Mouse (Mus musculus) adrenal gland, postnatal 4 days (tissue): ENCODE measurements around the gene Nop53. TPM values are rescaled to one million over a fixed set of nuclear protein-coding genes. Genes with fewer than 3 reads are reported as not detected.
A peak's percentile ranks its signal among the peaks of the same experiment; 100 is the strongest.
"Not testable (repeated sequence)": the region's sequence is repeated elsewhere in the genome, so short reads cannot be mapped to it uniquely, and the experiment has no call there.

Experiments
- DNase-seq, 2 experiments: peaks; one replicate each; pipeline ENCODE4 v3.0.0; 2021 to 2022; ENCODE audit warnings: low spot score in 2 of 2, mixed read lengths in 2 of 2
- total RNA-seq, 2 experiments: library from RNA; stranded (reverse); gene quantifications; 2 replicates each; pipeline ENCODE4 v1.2.3; 2021

Nop53 gene
- total RNA-seq, 2 experiments from 2014 or later, result 238 to 243 TPM

DNA sequence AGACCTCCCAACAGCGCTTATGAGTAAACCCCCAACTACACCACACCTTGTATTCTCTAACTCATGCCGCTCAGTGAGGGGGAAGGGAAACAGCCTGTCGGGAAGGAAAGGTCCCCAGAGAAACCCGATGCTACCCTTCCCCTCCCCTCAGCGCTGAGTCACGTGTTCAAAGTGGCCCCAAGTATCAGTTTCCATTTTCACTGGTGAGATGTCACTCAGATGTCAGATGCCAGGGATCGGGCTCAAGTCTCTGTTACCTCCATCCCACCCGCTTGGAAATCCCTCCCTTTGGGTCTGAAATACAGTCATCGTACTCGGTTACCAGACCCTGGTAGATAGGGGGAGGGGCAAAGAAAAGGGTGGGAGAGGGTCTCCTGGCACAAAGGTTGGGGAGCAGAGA, 24.1 kb downstream of the Nop53 start:
- DNase-seq, result no peak

- DNase-seq, result no peak
Observed at GRCm38 (mm10) chr7:15920645-15921190, 25.2 kb downstream of the Nop53 start.

GRCm38 (mm10) chr7:15919947-15920346, 25.9 kb downstream of the Nop53 start:
- no peak for DNase-seq

GRCm38 (mm10) chr7:15918371-15918770, 27.5 kb downstream of the Nop53 start:
- no peak for DNase-seq

DNA sequence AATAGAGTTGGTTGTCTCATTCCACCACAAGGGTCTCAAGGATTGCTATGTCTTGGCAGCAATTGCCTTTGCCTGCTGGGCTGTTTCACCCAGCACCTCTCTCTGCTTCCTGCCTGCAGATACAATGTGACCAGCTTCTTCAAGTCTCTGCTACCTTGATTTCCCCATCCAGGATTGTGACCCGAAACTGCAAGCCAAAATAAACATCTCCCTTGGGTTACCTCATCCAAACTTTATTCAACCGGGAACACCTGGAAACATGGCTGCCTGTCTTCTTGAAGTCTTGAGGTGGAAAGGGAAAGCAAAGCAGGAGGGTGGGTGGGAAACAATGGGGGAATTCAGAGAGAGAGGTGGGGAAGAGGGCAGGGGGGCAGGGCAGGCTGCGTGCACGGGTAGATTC, 28.9 kb downstream of the Nop53 start:
- no peak for DNase-seq

GRCm38 (mm10) chr7:15916134-15916723, 29.6 kb downstream of the Nop53 start:
- no peak for DNase-seq

GRCm38 (mm10) chr7:15915695-15916094, 30.2 kb downstream of the Nop53 start:
- not testable (repeated sequence) for DNase-seq

GRCm38 (mm10) chr7:15914751-15915150, 31.1 kb downstream of the Nop53 start:
- DNase-seq, result no peak

DNA sequence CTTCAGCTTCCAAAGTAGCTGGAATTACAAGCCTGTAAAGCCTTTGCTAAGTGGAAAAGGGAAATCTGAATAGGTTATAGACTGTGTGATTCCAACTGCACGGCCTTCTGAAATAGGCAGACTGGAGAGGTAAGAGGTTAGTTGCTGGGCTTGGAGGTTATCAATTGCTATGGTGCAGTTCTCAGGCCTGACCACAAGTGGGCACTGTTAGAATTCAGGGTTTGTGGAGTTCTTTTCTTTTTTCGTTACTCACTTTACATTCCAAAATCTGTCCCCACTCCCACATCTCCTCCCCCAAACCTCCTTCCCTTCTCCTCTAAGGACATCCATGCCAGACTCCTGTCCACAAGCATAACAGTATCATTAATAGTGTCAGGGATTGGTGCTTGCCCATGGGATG, 31.6 kb downstream of the Nop53 start:
- DNase-seq, result no peak

DNA sequence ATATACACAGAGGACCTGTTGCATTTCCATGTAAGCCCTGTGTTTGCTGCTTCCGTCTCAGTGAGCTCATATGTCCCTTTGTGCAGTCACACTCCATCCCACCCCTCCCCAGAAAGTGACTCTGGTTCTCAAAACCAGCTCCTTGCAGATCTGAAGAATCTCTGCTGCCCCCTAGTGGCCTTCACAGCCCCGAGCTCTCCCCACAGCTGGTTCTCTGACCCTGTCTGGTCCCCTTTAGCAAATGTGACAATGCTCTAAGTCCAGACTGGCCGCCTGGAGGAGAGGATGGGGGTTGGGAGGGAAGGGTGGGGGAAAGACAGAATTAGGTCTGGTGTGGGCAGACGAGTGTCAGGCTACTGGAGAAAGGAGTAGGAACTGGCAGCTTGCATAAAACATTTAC, 33.7 kb downstream of the Nop53 start:
- DNase-seq, result peak; percentile 44 to 49

- no peak for DNase-seq
Observed at GRCm38 (mm10) chr7:15910521-15910920, 35.4 kb downstream of the Nop53 start.

DNA sequence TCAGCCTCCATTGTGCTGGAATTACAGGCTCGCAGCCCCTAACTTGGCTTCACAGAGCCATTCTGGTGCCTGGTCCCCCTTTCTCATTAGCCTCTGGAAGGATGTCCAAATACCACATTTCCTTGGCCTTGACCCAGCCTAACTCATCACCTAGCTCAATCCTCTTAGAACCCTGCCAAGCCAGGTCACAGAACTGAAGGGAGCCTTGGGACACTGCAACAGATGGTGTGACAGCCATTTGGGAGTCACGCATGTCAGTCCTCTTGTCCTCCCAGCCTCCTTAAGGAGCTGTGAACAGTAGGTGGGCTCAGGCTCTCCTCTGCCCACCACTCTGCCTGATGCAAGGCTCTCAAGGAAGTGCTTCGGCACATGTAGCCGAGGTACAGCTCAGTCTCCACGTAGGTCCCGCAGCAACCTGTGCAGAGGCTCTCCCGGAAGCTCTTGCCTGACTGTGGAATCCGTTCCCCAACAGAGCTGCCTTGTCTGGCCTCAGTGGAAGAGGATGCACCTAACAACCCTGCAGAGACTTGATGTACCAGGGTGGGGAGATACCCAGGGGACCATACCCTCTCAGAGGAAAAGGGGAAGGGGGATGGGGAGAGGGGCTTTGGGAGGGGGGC, 37.8 kb downstream of the Nop53 start:
- no peak for DNase-seq

- DNase-seq, result no peak
Observed at GRCm38 (mm10) chr7:15906602-15907001, 39.3 kb downstream of the Nop53 start.

GRCm38 (mm10) chr7:15905861-15906260, 40.0 kb downstream of the Nop53 start:
- no peak for DNase-seq

DNA sequence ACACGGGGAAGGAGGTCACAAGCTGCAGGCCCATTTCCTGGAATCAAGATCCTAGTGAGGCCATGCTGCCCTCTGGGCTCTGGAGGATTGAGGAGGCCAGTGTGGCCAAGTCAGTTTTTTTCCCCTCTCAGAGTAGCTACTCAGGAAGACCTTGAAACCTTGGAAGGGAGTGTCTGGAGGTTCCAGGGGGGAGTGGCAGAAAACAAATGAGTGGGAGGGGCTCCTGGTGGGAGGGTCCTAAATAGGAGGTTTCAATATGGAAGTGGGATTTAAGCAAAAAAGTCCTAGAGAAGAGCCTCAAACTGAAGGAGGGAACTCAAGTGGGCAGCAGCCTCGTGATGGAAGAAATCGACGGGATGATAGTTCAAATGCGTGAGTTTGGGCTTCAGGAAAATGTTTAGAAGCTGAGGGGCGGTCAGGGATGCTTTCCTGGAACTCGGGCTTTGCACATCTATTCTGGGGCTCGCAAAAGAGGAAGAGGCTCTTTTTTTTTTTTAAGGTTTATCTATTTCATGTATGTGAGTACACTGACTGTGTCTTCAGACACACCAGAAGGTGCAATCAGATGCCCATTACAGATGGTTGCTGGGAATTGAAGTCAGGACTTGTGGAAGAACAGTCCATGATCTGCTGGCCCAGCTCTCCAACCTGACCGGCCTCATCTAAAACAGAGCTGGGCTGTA, 44.4 kb downstream of the Nop53 start:
- DNase-seq, result no peak

- DNase-seq, result no peak
Observed at GRCm38 (mm10) chr7:15894251-15894650, 51.6 kb downstream of the Nop53 start.

Other genes starting within 250 kb of the Nop53 start
- gene Obox5, start 195.9 kb downstream of the Nop53 start, total RNA-seq, result not detected
- gene Obox6, start 106.4 kb downstream of the Nop53 start, total RNA-seq, result not detected
- not detected for gene Crx, start 66.1 kb downstream of the Nop53 start, total RNA-seq
- gene Crxos, start 63.5 kb downstream of the Nop53 start, total RNA-seq, result under 1 TPM; 0.54 to 0.81 TPM
- gene Selenow, start 23.7 kb downstream of the Nop53 start, total RNA-seq, result 100 to 1,000 TPM; 186 to 204 TPM
- 10 to 100 TPM; 71.9 to 77.5 TPM for gene Ehd2, start 21.5 kb upstream of the Nop53 start, total RNA-seq
- gene Bicra, start 101.8 kb upstream of the Nop53 start, total RNA-seq, result 10 to 100 TPM; 14.4 to 14.6 TPM
- gene Zfp541, start 115.7 kb upstream of the Nop53 start, total RNA-seq, result under 1 TPM; 0.22 to 0.23 TPM
- 100 to 1,000 TPM; 130 to 136 TPM for gene Napa, start 152.4 kb upstream of the Nop53 start, total RNA-seq
- 10 to 100 TPM; 29.1 to 29.3 TPM for gene Kptn, start 173.8 kb upstream of the Nop53 start, total RNA-seq
- 1 to 10 TPM; 6.5 to 7.6 TPM for gene Slc8a2, start 183.8 kb upstream of the Nop53 start, total RNA-seq
- gene Meis3, start 229.0 kb upstream of the Nop53 start, total RNA-seq, result 10 to 100 TPM; 18.8 to 22.0 TPM